Mouse (Mus musculus) lung, postnatal 14 days (tissue): Measurements from ENCODE around the gene Arid5b.

ENCODE experiments used
- DNase-seq: peaks from one replicate; pipeline ENCODE4 v3.0.0; 2021

Gene Arid5b

DNA sequence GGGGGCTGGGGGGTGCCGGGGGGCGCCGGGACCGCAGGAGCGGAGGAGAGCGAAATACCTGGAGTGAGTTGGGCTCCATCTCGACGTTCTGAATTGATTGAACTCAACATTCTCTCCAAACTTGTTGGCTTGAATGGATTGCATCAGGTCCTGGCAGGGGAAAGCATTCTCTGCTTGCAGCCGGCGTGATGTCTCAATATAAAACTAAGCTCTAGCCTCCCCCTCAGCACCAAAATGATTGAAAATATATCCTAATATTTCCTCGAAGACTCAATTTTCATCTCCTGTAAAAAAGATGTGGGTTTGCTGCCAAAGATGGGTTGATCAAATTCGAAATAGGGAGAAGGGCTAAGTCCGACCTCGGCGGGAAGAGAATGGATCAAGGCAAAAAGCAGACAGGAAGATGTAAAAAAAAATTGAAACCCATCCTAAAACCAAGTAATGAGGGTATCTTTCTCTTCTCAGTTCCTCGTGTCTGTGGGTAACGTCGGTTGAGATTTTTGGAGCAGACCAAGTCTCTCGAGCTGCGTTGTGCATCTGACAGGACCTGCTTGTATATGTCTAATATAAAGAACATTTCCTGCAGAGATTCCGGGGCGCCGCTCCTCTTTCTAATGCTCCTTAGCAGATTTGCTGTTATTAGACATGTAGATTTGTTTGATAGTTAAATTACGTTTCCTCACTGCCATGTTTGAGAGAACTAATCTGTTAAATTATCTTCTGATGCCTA is at the start of gene Arid5b:
Gene Arid5b (minus strand): TSS at position 109 of the 730 bp plus-strand sequence.
- DNase-seq, result peak; percentile 70

DNA sequence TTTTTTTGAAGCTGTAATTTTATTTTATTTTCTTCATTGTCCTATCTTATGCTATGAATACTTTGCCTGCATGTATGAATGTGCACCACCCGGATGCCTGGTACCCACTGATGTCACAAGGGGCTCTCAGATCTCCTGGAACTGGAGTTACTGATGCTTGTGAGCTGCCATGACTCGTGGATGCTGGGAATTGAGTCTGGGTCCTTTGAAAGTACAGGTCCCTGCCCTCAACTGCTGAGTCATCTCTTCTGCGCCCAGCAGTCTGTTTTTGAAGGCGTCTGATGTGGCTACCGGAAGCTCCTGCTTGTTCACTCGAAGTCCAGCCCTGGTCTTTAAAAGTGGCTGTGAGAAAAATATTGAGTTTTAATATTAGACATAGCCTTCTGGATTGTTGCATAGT is 46.8 kb upstream of the Arid5b start:
- DNase-seq, result no peak

DNA sequence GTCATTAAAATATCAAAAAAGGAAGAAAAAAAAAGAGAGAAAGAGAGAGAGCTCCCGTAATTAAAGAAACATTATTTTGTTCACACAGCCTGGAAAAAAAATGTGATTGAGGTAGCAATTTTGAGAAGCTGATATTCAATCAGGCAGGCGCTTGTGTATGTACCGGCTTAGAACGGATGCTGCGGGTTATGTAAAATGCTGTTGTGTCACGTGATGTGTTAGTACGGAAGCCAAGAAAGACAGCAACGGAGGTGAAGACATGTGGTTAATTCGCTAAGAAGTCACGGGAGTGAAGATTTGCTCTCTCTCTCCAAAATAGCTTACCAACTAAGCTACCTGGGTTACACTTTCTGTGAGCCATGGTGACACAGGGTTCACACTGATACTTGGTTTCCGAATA is 45.5 kb upstream of the Arid5b start:
- DNase-seq, result no peak

DNA sequence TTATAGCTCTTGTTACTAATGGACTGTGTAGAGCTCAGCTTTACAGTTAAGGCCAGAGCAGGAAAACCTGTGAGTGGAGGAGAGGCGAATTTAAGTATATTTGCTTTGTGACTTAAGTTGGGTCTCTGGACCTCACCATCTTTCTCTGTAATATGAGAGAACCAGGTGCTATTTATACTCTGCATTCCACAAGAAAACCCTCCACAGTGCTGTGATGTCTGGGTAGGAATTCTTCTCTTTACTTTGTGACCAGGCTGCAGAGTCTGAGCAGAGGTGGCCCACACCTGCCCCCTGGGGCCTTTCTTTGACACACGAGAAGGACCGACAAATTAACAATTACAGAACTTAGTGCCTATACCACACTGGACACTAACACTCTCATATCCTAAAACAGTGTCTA is 44.6 kb upstream of the Arid5b start:
- DNase-seq, result no peak

DNA sequence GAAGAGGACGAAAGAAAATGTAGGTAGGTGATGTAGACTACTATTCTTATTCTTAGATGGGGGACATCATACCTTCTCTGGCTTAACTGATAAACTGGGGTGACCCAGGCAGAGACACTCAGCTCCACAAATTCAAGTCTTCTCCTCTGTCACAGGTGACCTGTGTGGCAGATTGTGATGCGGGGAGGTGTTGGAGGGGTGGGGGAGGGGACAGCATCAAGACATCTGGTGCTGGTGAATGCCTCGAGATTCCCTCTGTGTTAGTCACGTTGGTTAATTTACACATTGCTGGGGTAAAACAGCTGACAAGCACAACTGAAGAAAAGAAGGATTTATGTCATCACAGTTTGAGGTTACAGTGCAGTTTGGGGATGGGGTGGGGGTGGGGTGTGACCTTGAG is 42.4 kb upstream of the Arid5b start:
- DNase-seq, result no peak

DNA sequence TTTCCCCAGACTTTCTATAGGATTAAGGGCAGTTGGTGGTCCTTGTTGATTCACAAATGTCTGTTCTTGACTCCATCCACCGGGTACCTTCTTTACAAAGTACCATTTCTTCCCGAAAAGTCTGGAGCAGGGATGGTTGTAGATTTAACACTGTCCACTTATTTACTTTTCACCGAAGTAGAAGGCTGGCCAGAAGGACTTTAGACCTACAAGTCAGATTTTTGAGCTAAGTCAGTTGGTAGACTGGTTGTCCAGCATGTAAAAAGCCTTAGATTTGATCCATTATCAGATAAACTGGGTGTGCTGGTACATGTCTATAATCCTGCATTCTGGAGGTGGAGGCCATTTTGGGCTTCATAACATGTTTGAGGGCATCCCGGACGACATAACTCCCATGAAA is 42.0 kb upstream of the Arid5b start:
- no peak for DNase-seq

DNA sequence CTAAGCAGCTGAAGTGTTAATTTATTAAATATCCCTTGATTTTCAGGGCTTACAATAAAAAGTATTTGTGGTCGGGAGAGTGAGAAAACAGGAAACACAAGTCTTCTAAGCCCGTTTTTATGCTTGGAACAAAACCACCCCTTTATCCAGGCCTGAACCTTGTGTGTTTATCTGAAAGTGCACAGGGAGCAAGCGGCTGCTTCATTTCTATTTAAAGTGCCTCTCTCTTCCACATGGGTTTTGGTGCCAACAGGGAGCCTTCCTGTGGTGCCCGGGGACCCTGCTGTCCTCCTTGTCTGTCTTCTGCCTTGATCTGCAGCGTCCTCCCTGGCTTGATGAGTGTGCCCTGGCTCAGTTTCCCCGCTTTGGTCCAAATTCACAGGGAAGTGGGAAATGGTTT is 40.9 kb upstream of the Arid5b start:
- DNase-seq, result peak; percentile 2

DNA sequence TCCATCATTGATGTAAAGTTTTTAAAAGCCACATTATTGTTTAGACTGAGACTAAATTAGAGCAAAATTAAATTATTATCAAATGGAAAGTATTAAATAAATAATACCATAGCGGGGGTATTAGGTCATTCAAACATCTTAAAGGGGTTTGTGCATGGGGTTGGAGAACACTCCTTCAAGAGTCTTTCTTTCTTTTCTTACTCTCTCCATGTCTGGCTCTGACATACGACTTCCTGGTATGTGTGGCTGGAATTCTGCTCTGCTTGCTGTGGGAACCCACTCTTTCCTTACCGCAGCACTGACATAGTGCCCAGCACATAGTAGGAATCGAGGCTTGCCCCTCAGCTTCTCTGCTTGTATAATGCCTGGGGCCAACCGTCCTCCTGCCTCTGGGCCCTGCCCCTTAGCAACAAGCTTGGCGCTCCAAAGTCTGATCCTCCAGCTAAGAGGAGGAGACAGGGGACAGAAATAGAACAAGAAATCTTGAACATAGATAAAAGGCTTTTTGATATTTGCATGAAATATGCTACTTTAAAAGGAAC is 40.0 kb upstream of the Arid5b start:
- DNase-seq, result peak; percentile 2

DNA sequence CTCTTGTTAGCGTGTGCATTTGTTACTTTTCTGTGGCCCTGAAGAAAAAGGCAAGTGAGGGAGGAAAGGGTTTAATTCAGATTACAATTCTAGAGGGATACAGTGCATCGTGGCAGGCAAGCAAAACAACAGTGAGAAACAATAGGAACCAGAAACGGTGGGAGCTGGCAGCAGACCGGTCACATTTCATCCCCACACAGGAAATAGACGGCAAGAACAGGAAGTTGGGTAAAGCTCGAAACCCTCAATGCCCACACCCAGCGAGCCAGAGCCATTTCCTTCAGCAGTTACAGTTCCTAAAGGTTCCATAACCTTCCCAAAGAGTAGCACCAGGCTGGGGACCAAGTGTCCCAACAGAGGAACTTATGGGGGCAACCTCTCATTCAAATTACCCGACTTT is 34.2 kb upstream of the Arid5b start:
- DNase-seq, result no peak

DNA sequence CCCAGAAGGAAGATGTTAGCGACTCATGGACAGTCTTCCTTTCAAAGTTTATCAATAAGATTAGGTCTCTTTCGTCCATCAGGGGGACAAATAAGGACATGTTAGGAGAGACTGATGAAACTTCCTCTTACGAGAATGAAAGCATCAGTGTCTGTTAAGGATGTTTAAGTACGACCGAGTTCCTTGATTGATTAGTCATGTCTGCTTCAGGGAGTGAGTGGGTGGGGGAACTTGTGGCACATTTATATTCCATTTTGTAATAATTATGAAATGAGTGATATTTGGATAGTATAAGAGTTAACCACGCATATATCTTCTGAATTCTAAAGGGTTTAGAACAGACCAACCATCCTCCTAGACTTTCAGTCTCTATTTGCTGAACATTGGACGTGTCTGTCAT is 22.5 kb upstream of the Arid5b start:
- no peak for DNase-seq

DNA sequence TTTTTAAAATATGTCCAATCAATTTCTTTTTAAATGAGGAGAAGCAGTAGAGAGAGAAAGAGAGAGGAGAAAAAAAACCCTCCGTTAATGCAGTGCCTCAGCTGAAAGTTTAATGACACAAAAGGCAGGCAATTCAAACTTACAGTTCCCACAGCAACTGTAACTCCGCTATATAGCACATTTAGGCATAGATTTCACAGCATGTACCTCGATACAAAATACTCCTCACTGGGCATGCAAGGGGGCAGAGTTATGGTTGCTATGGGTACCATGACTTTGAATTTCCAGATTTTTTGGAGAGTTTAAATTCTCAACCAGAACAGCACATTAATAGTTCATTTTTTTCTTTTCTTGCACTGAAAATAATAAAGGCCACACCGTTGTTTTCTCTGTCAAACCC is 10.9 kb upstream of the Arid5b start:
- no peak for DNase-seq

DNA sequence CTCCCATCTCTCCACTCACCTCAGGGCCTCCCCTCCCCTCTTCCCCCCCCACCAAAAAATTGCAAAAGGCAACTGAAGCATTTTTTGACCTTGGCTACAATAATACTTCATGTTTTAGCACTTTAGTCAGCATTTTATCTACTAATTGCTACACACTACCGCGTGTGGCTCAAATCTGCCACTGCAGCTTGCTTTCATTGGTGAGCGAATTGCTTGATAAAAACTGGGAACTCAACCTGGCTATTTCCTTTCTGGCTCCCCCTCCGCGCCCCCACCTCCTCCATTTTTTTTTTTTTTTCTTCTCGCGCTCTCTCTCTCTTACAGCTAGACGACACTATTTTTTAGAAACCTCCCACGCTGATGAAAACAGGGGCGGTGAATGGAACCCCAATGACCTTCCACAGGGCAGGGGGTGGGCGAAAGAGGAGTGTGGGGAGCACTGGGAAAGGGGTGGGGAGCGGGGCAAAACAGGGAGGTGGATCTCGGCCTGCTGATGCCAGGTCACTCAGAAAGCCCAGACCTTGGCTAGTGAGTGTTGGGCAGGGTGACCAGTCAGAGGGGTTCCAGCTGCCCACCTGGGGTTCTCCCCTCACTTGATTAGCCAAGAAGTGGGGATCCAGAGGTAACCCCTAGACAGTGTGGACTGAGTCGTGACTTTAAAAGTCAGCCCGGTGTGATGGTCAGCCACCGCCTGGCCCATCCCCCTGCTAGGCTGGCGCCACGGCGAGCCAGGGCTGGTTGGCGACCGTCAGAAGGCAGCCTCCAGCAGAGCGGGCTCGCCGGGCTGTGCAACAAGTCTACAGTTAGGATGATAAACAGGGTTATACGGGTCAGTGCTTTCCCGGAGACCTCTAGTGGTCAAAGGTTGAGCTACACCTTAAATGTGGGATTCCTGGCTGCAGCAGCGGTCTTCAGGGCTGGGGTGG is 4.2 kb upstream of the Arid5b start:
- peak; percentile 87 for DNase-seq

DNA sequence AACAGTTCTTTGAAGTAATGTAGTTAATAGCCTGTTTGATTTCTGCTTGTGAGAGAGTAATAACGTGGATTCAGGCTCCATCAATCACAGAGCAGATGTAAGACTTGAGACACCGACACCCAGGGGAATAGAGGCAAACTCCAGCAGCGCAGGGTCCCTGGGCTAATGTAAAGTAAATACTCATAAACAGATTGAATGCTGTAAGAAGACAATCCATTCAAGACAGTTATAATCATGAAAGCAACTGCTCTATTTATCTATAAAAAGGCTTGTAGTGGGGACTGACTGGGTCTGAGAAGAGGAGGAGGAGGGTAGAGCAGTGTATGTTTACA is 3.2 kb upstream of the Arid5b start:
- no peak for DNase-seq

DNA sequence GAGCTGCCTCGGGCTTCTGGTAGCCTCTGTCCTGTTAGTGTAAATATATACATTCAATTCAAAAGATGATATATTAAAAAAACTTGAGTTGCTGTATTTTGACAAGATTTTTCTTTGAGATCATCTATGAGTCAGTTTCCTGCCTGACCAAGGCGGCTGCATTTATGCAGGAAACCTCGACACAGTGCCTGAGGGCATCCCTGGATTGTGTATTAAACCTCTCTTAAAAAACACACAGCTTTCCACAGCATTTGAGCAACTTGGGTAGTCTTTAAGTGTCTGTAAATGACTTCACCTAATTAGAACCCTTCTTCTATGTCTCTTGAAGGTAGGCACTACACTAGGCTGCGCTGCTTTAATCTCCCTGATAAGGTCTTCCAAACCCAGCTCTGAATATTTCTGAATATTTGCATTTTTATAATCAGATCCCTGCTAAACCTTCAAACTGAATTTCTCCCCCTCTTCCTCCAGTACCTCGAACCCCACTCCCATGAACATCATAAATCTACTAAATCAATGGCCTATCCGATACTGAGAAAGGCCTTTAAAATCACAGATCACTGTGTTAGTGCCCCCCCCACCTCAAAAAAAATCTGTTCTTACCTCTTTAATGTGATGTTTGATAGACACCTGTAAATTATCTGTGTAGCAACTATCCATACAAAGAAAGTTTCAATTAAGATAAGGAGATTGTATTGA is 2.7 kb upstream of the Arid5b start:
- DNase-seq, result no peak

DNA sequence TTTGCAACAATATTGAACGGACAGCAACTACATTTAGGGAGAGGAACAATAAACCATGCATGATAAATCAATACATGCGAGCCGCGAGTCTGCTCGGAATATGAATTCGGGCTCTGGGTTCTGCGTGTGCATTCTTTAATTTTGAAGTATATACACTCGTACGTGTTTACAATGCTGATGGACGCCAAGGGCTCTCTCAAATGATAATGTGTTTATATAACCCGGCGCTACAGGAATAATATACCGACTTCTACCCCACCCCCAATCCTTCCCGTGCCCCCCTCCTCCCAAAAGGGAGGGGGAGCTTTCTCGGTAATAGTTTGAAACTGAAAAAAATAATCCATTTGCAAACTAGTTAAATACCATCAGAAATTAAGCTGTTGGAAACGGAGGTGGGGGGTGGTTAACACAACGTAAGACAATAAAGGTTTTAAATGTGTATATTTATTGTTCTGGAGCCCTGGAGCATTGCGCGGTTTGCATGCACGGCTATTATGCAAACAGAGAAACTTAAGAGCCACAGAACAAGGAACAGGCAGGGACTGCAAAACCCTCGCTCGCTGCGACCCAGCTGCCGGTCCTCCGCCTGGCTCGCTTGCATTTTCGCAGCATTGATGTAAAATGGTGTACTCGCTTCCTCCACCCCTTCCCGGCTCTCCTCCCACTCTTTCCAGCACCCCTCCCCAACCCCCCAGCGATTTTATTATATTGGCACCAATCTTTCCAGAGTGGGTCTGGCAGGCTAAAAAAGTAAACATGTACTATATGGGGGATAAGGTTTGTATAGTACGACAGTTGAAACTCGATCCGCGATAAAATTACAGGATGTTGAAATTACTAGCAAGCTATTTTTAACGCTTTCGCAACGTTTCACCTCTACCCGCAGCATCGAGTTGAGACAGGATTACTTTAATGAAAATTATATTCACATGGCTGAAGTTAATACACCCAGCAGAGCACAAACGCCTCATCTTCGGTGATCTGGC is 1.3 kb upstream of the Arid5b start:
- peak; percentile 68 for DNase-seq

DNA sequence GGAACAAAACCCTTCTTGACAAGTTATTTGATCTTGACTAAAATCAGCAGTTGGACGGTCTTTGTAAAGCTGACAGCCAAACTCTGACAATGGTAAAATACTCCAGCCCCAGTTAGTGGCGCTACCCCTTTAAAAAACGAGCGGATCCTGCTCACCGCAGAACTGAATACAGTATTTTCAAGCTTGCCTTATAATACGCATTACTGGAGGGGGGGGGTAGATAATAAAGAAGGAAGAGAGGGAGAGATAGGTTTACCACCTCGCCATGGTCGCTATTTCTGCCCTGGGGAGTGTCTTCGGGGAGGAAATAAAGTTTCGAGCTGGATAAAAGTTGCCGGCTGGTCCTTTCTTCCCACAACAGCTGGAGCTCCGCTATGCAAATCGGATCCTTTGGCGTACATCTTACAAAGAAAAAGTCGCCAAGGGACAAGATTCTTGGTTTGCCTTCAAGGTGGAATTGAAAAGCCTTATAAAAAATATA is 829 bp downstream of the Arid5b start:
- peak; percentile 48 for DNase-seq

DNA sequence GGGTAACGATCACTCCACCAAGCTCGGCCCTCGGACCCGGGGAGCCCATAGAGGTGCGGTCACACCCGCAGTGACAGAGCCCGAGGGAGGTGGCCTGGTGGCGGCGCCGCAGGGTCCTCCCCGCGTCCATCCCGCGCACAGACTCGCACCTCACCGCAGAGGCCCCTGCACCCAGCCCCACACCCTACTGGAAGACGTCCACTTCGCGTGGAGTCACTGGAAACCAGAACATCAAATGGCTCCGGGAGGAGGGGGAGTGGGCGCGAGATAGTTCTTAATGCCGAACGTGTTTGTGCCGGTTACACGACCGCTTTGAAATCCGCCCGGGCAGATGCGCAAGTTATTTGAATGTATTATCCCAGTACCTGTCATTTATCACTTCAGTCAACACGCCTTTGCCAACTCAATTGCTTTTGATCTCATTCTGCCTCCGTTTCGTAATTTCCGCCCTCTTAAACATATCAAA is 1.5 kb downstream of the Arid5b start:
- peak; percentile 57 for DNase-seq

DNA sequence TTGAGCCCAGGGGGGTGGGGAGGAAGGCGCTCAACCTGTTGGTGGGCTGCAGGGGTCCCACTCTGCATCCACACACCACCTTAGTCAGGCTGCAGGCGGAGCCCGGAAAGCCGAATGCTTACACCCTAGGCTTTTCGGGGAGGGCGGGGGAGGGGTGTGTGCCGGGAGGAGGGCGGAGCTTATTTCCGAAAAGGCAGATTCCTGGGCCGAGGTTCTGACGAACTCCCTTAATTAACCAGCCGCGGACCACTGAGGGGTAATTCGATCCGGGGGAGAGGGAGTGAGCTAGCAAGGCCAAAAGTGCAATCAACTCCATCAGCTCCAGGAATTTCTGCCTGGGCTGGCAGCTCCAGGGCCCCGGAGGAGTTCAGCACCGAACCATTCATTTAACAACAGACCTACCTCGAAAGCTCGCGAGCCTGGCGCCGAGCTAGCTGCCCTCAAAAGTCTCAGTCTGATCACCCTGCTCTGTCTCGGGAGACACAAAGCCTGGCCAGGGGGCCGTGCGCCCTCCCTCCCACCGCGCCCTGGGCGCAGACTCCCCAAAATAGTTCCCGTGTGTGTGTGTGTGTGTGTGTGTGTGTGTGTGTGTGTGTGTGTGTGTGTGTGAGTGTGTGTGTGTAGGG is 2.1 kb downstream of the Arid5b start:
- peak; percentile 75 for DNase-seq

DNA sequence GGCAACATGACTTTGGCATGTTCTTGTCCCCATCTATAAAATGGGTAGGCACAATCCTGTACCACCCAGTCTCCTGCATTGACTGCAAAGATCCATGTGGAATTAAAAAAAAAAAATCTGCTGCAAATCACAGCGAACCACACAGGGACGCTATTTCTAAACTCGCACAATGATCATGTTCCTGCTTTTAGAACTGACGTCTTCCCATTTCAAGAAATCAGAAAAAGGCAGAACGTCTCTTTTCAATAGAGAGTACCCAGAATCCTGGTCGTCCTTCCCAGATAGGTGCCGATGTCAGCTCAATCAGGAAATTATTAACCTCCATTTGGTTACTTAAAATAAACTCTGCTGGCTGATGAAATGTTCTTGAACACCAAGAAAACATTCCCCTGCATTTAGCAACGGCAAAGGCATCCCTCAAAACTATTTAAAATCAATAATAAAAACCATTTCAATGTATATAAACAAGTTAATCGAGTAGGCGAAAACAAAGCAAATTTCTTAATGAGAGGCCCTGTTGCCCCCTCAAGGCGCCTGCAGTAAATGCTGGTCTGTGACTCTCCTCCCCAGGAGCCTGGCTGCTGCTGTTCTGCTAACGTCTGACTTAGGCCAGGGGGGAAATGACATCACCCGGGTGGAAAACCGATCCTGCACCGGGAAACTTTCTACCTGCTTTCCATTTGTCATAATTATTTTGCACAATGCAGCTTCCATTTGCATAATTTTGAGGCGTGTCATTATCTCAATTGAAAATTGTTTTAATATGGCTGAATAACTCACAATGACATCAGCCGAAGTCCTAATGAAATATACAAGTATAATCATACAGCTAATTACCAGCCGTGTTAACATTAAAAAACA is 3.4 kb downstream of the Arid5b start:
- DNase-seq, result no peak

DNA sequence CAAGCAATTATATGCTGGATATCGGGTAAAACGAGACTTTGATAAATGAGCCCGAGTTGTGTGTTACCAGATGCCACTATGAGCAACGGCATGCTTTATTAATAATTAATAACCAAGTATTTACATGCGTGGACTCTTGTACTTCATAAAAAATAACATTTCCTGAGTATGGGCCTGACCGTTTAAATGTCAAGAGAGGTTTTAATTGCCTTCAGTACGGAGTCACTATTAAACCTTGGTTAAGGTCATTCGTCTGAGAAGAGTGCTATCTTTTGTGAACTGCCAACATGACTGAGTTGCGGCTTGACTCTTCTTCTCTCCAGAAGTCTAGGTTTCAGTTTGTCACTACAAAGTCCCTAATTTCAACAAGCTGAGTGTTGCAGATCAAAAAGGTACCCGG is 8.8 kb downstream of the Arid5b start:
- DNase-seq, result no peak
